Mouse (Mus musculus) liver, embryonic 14.5 days (tissue): Measurements from ENCODE around the gene Pipox.

Source experiments
- CTCF ChIP-seq: IDR thresholded peaks from 2 replicates; pipeline ENCODE4 v1.5.1; 2016; ENCODE audit warnings: antibody characterized with exemption, low read depth, control low read depth
- EP300 ChIP-seq: IDR thresholded peaks from 2 replicates; pipeline ENCODE4 v1.6.1; 2016; ENCODE audit warnings: antibody characterized with exemption, low read depth

GRCm38 (mm10) chr11:77916741-77917140 lies 22.8 kb upstream of the Pipox start:
- TF ChIP-seq EP300 (no peak), CTCF (no peak)
